Mouse (Mus musculus) ES-E14 (cell line): ENCODE measurements at regions not wholly inside any gene's neighbourhood (a gene's known extent, or its start where the extent isn't known, plus 50 kb on each side); places are given as distances from the start of the nearest gene placed in this dataset.

ENCODE experiments used
- DNase-seq: peaks from one replicate; pipeline ENCODE4 v3.0.0-alpha.2; 2013; ENCODE audit warnings: low read depth, low spot score
- H3K27ac ChIP-seq: 2 replicates; pipeline ENCODE4 v1.5.1; 2012; ENCODE audit warnings: low read depth, mild to moderate bottlenecking, low read length, moderate library complexity, mixed read lengths; ENCODE audit not compliant: poor library complexity, insufficient read depth, severe bottlenecking
- H3K36me3 ChIP-seq: 2 replicates; pipeline ENCODE4 v1.6.1; 2012; ENCODE audit warnings: mild to moderate bottlenecking, low read length, moderate library complexity, mixed read lengths; ENCODE audit not compliant: control insufficient read depth, poor library complexity, insufficient read depth, severe bottlenecking
- H3K4me1 ChIP-seq, 2 experiments: fragments of 150-350 bp in 1 of 2; sonication (generic) in 1 of 2; 2 replicates each; pipeline ENCODE4 v1.6.1; 2012; ENCODE audit warnings: low read length in 2 of 2, mild to moderate bottlenecking in 1 of 2, mixed read lengths in 1 of 2; ENCODE audit not compliant: control insufficient read depth in 2 of 2, insufficient read depth in 2 of 2, poor library complexity in 1 of 2
- H3K4me3 ChIP-seq, 2 experiments: fragments of 150-350 bp in 1 of 2; sonication (generic) in 1 of 2; 2 replicates each; pipeline ENCODE4 v1.5.1; 2012; ENCODE audit warnings: low read length in 2 of 2, low read depth in 1 of 2, mild to moderate bottlenecking in 1 of 2, mixed read lengths in 1 of 2; ENCODE audit not compliant: insufficient read depth in 1 of 2, poor library complexity in 1 of 2, severe bottlenecking in 1 of 2
- H3K9ac ChIP-seq: 2 replicates; pipeline ENCODE4 v1.6.1; 2012; ENCODE audit warnings: low read depth, mild to moderate bottlenecking, low read length, mixed read lengths; ENCODE audit not compliant: poor library complexity, insufficient read depth, severe bottlenecking
- H3K9me3 ChIP-seq: fragments of 150-350 bp; sonication (generic); 2 replicates; pipeline ENCODE4 v1.6.1; 2012; ENCODE audit warnings: low read depth, mild to moderate bottlenecking, low read length; ENCODE audit not compliant: control insufficient read depth, insufficient read depth
- CHD2 ChIP-seq: IDR thresholded peaks from 2 replicates; pipeline ENCODE4 v1.6.1; 2014; ENCODE audit warnings: mild to moderate bottlenecking, low read depth, low read length, inconsistent platforms
- HCFC1 ChIP-seq: IDR thresholded peaks from 2 replicates; pipeline ENCODE4 v1.6.1; 2012; ENCODE audit warnings: low read length, inconsistent platforms, borderline replicate concordance; ENCODE audit not compliant: insufficient read depth
- MAFK ChIP-seq: IDR thresholded peaks from 2 replicates; pipeline ENCODE4 v1.6.1; 2014; ENCODE audit warnings: mild to moderate bottlenecking, low read depth, low read length, inconsistent platforms; ENCODE audit not compliant: insufficient read depth
- ZC3H11A ChIP-seq: IDR thresholded peaks from 2 replicates; pipeline ENCODE4 v1.6.1; 2012; ENCODE audit warnings: low read depth, mild to moderate bottlenecking, inconsistent platforms, low read length, borderline replicate concordance
- ZNF384 ChIP-seq: IDR thresholded peaks from 2 replicates; pipeline ENCODE4 v1.6.1; 2012; ENCODE audit warnings: low read depth, low read length, inconsistent platforms
- in situ Hi-C, 2 experiments: fragments of 600-800 bp; cut with MboI; formaldehyde crosslinking; loops; one replicate each; pipeline ENCODE4 v1.15.1; 2025; ENCODE audit warnings: low sequenced_read_pairs in 2 of 2, inconsistent platforms in 1 of 2; ENCODE audit not compliant: unreplicated experiment in 2 of 2

DNA sequence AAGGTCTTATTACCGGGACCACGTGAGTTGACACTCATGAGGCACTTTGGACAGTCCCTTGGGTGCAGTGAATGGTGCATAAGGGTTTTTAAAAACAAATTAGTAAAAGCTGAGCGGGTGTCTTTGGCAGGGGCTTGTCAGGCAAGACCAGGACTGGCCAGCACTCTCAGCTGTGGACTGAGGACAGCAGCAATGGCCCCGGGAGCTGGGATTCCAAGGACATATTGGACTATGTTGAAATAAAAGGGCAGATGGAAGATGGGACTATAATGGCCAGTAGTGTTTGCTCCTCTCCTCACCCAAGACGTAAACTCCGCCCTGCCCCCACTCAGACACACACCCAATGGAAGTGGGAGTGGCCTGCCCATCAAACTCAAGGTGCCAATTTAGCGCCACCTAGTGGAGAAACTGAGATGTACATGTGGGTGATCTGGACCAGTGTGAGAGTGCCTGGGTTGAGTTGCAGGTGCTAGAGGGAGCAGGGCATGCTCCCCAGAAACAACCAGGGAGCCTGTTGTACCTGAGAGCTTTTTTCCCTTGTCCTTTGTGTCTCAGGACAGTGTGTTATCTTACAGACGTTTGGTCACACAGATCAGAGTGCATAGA, 111.8 kb upstream of the Csf3r start:
- peaks cover 2 to 4% of the 10 kb centered on the region in 2 experiments; a peak in 3 of 4 replicates for H3K4me1 ChIP-seq
- no peak overlapping the region for H3K4me3 ChIP-seq
- DNase-seq = peak; percentile 90
- H3K36me3 ChIP-seq = no peaks in the 10 kb centered on the region
- in situ Hi-C loops = no loop called here
- H3K27ac ChIP-seq = no peak overlapping the region
- no peak overlapping the region for H3K9ac ChIP-seq
- no peak for TF ChIP-seq MAFK
- no peak for TF ChIP-seq HCFC1
- no peak for TF ChIP-seq CHD2
- TF ChIP-seq ZC3H11A = peak; percentile 33
- no peaks in the 10 kb centered on the region for H3K9me3 ChIP-seq

DNA sequence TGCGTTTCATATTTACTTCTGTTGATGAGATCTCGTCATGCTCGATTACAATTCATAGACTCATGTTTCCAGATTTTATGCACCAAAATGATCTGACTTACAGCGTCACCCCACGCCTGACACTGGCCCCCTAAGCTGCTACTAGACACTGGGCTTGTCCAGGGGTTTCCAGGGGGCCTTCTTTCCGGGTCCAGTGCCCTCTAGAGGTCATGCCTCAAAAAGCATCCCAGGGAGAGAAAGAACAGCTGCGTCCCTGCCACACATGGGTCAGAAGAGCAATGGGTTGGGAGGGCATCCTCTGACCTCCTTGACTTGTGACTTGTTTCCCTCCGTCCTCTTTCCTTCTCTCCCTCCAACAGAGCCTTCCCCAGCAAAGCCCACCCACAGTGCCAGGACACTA, 109.2 kb upstream of the Csf3r start:
- in situ Hi-C loops = no loop called here
- peaks cover 2 to 4% of the 10 kb centered on the region in 2 experiments; a peak in 3 of 4 replicates for H3K4me1 ChIP-seq

DNA sequence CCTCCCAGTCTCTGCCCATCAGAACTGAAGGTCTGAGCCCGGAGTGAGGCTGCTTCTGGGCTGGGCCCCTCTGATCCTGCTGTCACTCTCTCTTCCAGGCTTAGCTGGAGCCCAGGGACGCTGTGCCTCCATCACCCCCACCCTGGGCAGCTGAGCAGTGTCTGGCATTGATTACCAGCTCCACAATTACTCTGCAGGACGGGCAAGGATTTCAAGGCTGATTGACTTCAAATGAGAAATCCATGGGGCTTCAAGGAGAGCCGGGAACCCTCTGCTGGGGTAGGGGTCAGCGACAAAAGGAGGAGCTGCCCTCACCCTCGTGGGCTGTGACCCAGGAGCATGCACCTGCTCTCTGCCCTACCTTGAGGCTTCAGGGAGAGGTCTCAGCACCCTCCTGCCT, 107.1 kb upstream of the Csf3r start:
- Histone ChIP-seq H3K27ac (no peak overlapping the region), H3K4me3 (no peak overlapping the region), H3K36me3 (no peaks in the 10 kb centered on the region), H3K9me3 (no peaks in the 10 kb centered on the region), H3K9ac (no peak overlapping the region), H3K4me1 (peaks cover 2 to 9% of the 10 kb centered on the region in 2 experiments)
- DNase-seq = no peak
- in situ Hi-C loops = no loop called here
- no peak for TF ChIP-seq ZC3H11A

More for the DNA sequence above, 109.2 kb upstream of the Csf3r start:
- no peaks in the 10 kb centered on the region for H3K9me3 ChIP-seq
- DNase-seq = no peak
- no peak overlapping the region for H3K27ac ChIP-seq
- H3K9ac ChIP-seq = no peak overlapping the region
- TF ChIP-seq CHD2 (no peak), ZC3H11A (no peak), ZNF384 (no peak), HCFC1 (no peak), MAFK (no peak)
- H3K36me3 ChIP-seq = no peaks in the 10 kb centered on the region
- H3K4me3 ChIP-seq = no peak overlapping the region

DNA sequence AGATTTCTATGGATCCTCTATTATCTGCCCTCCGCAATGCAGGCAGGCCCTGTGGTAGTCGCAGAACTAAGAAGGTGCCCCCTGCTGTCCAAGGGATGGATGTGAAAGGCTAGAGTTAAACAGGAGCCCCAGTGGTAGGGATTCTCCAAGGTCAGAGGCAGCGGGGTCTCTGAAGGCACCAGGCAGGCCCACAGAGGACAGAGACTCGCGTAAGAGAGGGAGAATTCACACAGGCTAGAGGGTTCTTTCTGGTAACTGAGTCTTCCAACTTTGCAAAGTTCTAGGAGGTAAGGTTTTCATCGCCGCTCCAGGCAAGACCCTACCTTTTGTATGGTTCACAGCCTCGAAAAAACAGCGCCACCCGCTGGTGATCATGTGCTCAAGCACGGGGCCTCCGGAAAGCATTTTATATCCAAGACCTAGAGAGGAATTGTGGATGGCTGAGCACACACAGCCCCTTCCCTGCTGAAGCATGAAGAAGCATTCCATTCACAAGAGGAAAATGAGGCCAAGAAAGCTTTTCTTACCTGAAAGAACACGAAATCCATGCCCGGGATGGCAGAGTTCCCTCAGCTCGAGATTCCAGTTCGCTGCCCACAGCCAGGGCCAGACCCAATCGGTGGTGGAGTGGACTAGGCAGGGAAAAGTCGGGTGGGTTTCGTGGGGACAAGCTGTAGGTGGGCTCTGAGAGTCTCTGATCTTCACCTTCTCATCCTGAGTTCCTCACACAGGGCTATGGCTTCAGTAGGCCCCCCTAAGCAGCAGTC, 102.6 kb upstream of the Csf3r start:
- H3K4me3 ChIP-seq = peak overlapping the region; percentile 18 to 49; a peak in 1 of 4 replicates
- TF ChIP-seq MAFK = no peak
- TF ChIP-seq CHD2 = no peak
- no peak for TF ChIP-seq HCFC1
- no peak for TF ChIP-seq ZC3H11A
- no peak for TF ChIP-seq ZNF384
- H3K4me1 ChIP-seq = peaks cover 0 to 12% of the 10 kb centered on the region in 2 experiments; a peak in 2 of 4 replicates
- peak; percentile 91 for DNase-seq
- no peaks in the 10 kb centered on the region for H3K36me3 ChIP-seq
- H3K9ac ChIP-seq = peak overlapping the region; percentile 17; the same call in 1 of the 2 replicates
- in situ Hi-C loops = no loop called here
- no peak overlapping the region for H3K27ac ChIP-seq
- no peaks in the 10 kb centered on the region for H3K9me3 ChIP-seq

DNA sequence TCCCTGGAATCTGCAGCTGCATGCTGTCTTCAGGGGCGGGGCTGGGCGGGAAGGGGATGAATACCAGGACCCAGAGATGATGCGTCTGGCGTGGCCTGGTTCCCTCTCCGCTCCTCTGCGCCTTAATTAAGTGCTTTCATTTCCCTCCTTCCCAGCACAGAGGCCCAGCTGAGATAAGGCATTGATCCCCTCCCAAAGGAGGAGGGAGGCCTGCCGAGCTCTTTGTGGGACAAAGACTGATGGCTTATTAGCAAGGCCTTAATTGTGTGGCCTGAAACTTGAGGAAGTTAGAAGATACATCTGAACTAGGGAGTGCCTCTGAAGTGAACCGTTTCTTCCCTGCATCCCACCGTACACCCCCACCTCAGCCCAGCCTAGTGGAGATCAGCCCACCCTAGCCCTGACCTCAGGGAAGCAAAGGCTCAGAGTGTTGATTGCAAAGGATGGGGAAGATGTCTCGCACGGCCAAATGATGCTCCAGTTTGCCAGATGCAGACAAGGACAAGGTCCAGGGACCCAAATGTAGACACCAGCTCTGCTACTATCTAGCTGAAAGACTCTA, 102.0 kb upstream of the Csf3r start:
- H3K36me3 ChIP-seq = no peaks in the 10 kb centered on the region
- no peaks in the 10 kb centered on the region for H3K9me3 ChIP-seq
- in situ Hi-C loops = no loop called here
- H3K9ac ChIP-seq = no peak overlapping the region
- H3K4me1 ChIP-seq = peaks cover 0 to 12% of the 10 kb centered on the region in 2 experiments; a peak in 2 of 4 replicates
- H3K4me3 ChIP-seq = no peak overlapping the region
- DNase-seq = no peak
- no peak overlapping the region for H3K27ac ChIP-seq
- no peak for TF ChIP-seq CHD2
- TF ChIP-seq MAFK = no peak
- no peak for TF ChIP-seq ZC3H11A
- no peak for TF ChIP-seq ZNF384
- TF ChIP-seq HCFC1 = no peak
